Mouse (Mus musculus): ENCODE data around the gene Slc17a7.
"Not testable (repeated sequence)": the region's sequence is repeated elsewhere in the genome, so short reads cannot be mapped to it uniquely, and the experiment has no call there.

Gene Slc17a7

GRCm38 (mm10) chr7:45154993-45155514 lies 8.7 kb upstream of the Slc17a7 start:
- DNase-seq = peak; percentile 67

- DNase-seq = no peak
Observed at GRCm38 (mm10) chr7:45155590-45155989, 8.2 kb upstream of the Slc17a7 start.

DNA sequence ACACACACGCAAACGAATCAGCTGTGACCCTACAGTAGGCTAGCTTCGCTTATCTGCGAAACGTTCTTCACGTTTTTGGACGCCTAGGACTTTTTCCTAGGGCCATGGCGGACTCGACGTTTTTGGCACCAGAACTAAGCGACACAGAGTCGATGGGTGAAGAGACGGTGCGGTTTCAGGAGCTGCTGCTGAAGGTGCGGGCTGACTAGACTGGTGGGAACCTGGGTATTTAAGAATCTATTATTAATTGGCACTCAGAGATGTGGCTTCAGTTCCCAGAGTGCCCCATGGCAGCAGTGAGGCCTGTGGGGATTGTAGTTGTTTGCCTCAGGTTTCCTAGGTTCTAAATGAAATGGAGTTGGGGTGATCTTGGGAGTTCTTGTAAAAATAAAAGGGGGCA lies 7.5 kb upstream of the Slc17a7 start:
- DNase-seq = no peak

DNA sequence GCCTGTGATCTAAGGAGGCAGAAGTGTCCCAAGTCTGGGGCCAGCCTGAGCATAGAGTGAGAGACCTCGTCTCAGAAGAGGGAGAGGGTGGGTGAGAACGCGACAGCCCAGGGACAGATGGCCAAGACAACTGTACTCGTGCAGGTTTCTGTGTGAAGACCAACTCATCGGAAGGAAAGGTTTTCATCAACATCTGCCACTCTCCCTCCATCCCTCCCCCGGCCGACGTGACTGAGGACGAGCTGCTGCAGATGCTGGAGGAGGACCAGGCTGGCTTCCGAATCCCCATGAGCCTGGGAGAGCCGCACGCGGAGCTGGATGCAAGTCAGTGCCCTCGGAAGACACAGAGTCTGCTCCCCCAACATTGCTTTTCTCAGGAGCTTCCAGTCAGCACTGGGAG lies 6.3 kb upstream of the Slc17a7 start:
- DNase-seq = no peak

DNA sequence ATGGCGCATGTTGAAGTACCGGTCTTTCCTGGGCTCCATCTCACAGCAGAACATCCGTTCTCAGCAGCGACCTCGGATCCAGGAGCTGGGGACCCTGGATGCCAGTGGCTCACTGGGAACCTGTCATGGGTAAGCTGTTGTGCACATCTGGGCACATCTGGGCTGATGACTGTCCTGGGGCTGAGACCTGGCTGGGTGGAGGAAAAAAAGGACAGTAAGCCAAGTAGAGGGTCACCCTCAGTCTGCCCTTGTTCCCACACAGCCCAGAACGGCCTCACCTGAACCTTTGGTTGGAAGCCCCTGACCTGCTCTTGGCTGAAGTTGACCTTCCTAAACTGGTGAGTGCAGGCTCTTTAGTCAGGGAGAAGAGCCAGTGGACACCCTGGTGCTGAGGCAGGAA lies 4.8 kb upstream of the Slc17a7 start:
- DNase-seq = no peak

GRCm38 (mm10) chr7:45160316-45160800 lies 3.4 kb upstream of the Slc17a7 start:
- DNase-seq = no peak

DNA sequence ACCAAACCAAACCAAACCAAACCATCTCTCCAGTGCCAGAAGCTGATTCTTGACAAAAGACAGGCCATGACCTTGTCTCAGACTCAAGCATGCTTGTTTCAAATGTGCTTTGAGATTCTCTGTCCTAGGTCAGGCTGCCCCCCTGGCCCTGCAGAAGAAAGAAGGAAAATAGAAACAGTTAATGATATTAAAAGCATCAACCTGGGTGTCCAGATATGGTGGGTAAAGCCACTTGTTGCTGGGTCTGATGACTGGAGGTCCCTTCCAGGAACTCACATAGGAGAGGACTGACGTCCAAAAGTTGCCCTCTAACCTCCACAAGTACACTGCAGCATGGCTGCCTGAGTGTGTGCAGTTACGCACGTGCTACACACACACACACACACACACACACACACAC lies 2.9 kb upstream of the Slc17a7 start:
- no peak for DNase-seq

GRCm38 (mm10) chr7:45161612-45162473 lies 1.9 kb upstream of the Slc17a7 start:
- DNase-seq = peak; percentile 88

DNA sequence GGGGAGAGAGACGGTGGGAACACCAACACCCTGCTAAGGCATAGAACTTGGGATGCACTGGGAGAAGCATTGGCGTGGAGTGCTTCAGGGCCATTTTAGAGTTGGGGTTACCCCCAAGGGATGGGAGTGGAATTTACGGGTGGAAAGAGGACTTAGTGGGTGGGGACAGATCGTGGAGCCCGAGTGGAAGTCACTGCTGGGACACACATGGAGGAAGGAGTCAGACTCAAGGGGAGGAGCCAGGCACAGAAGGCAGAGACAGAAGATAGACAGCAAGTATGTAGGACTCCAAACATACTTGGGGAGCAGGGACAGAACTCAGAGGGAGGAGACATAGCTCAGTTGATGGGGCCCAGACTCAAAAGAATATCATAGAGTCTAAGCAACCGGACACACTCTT lies 1.2 kb upstream of the Slc17a7 start:
- DNase-seq = no peak

DNA sequence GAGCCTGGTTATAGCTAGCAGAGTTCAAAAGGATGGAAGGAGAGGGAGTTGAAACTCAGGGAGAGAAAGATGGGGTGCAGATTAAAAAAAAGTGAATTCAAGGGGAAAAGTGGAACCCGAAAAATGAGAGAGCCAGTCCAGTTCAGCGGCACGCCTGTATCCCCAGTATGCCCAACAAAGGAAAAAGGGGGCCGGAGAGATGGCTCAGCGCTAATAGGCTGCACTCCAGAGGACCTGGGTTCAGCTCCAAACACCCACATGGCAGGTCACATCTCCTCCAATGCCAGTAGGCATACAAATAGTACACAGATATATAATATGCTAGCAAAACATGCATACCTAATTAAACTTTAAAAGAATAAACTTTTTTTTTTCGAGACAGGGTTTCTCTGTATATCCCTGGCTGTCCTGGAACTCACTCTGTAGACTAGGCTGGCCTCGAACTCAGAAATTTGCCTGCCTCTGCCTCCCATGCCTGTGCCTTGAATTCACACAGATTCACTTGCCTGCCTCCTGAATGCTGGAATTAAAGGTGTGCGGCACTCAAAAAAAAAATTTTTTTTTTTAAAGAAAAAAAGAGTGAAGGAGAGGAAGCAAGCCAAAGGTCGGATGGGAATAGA lies 643 bp upstream of the Slc17a7 start:
- no peak for DNase-seq

DNA sequence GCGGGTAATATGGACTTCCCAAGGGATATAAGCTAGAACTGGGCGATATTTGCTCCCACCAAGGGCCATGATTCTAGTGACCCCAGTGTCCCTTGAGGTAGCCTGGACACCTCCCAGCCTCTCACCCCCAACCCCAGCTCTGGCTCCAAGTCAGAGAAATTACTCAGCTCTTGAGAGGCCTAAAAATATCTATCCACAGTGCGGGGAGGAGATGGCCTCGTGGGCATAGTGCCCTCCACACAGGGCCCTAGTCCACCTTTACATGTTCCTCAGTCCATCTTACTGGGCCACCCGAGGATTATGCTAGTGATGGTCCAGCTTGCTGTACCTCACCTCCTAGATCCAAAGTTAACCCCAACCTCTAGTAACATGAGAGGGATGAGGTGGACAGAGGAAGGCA lies 1.1 kb downstream of the Slc17a7 start:
- no peak for DNase-seq

- DNase-seq = no peak
Observed at GRCm38 (mm10) chr7:45165701-45166100, 2.0 kb downstream of the Slc17a7 start.

GRCm38 (mm10) chr7:45166950-45167401 lies 3.2 kb downstream of the Slc17a7 start:
- no peak for DNase-seq

GRCm38 (mm10) chr7:45167761-45168445 lies 4.2 kb downstream of the Slc17a7 start:
- DNase-seq = no peak

DNA sequence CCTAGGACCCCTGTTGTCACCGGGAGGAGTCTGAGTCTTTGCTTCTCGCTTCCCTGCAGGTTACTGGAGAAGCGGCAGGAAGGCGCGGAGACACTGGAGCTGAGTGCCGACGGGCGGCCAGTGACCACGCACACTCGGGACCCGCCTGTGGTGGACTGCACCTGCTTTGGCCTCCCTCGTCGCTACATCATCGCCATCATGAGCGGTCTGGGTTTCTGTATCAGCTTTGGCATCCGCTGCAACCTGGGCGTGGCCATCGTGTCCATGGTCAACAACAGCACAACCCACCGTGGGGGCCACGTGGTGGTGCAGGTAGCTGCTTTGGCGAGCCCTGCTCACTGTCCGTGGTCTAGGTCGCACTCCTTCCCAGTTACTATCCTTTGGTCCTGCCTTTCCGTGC lies 4.9 kb downstream of the Slc17a7 start:
- DNase-seq = no peak

DNA sequence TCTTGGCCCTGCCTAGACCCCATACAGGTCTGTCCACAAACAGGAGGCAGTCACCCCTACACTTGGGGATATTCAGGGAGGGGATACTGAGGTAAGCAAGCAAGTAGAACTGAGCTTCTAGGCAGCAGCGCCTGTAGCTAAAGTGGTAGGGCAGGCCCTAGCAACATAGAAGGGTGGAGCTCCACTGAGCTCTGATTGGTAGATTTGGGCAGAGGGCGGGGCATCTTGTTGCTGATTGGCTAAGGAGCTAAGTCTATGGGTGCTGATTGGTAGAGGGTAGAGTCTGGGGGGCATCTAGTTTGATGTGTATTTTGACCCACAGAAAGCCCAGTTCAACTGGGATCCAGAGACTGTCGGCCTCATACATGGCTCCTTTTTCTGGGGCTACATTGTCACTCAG lies 5.7 kb downstream of the Slc17a7 start:
- no peak for DNase-seq

GRCm38 (mm10) chr7:45172974-45173373 lies 9.2 kb downstream of the Slc17a7 start:
- DNase-seq = peak; percentile 30

GRCm38 (mm10) chr7:45173772-45174171 lies 10.0 kb downstream of the Slc17a7 start:
- not testable (repeated sequence) for DNase-seq

DNA sequence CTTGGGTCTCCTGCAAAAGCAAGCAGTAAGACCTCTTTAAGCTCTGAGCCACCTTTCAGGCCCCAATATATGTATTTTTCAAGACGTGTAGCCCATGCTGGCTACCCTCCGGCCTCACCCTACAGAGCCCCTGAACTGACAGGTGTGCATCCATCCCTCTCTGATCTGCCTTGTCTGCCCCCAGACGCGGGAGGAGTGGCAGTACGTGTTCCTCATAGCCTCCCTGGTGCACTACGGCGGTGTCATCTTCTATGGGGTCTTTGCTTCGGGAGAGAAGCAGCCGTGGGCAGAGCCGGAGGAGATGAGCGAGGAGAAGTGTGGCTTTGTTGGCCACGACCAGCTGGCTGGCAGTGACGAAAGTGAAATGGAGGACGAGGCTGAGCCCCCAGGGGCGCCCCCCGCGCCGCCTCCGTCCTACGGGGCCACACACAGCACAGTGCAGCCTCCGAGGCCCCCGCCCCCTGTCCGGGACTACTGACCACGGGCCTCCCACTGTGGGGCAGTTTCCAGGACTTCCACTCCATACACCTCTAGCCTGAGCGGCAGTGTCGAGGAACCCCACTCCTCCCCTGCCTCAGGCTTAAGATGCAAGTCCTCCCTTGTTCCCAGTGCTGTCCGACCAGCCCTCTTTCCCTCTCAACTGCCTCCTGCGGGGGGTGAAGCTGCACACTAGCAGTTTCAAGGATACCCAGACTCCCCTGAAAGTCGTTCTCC lies 11.0 kb downstream of the Slc17a7 start:
- DNase-seq = no peak

DNA sequence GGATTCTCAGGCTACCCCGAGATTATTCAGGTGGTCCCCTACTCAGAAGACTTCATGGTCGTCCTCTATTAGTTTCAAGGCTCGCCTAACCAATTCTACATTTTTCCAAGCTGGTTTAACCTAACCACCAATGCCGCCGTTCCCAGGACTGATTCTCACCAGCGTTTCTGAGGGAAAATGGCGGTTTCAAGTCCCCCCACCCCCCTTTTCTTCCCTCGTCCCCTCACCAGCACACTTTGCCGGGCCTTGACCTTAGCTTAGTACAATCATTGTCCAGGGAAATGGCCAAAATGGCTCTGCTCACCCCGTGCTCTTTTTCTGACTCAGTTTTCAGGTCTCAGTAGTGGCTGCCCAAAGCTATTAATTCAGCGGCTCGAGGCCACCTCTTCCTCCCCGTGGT lies 11.6 kb downstream of the Slc17a7 start:
- DNase-seq = no peak

DNA sequence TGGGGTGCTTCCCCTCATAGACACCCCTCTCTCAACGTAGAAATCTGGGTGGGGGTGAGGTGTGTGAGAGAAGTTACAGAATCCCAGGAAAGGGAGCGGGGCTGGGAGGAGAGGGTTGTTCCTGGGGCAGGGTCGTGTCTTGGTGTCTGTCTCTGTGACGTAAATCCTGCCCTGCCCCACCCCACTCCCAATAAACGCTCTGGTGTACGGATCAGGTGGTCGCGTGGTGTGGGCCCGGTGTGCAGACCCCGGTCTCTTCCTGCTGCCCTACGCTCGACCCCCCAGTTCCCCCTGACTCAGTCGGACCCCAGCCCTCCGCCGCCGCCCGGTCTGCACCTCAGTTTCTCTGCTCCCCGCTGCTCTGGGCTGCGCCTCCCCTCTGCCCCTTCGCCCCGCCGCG lies 12.2 kb downstream of the Slc17a7 start:
- DNase-seq = no peak

DNA sequence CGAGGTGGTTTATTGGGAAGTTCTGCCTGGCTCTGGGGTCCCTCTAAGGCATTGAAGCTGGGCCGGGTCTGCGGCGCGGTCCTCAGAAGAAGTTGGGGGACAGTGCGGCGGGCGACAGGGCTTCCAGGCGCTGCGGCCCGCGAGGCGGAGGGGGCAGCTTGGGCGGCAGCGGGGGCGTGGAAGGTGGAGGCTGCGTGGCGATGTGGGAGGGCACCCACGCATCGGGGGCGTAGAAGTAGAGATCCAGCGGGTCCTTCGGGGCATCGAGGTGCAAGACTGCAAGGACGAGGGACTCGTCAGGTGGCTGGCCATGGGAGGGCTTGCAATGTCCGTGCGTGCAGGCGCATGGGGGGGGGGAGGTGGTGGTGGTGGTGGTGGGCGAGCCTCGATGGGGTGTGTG lies 12.6 kb downstream of the Slc17a7 start:
- DNase-seq = no peak

- no peak for DNase-seq
Observed at GRCm38 (mm10) chr7:45178550-45178949, 14.8 kb downstream of the Slc17a7 start.
